Mouse (Mus musculus): Measurements from ENCODE around the gene Pcnx. TPM values are rescaled to one million over a fixed set of nuclear protein-coding genes. Genes with fewer than 3 reads are reported as not detected.

Pcnx gene
- total RNA-seq (2014; rRNA removed) = 37.6 and 42.4 TPM in 2 replicates
- polyA plus RNA-seq (2015; fragmentation: Nextera tagmentation; extraction: Ambion mirVana) = 4.7 and 7.8 TPM in 2 replicates

GRCm38 (mm10) chr12:81859351-81860307 lies at the start of gene Pcnx:
TSS of gene Pcnx (plus strand) at chr12:81860023.
- H3K36me3 ChIP-seq (ENCODE audit: insufficient read depth, low read length) = no peaks in the 10 kb centered on the region
- H3K9me3 ChIP-seq (ENCODE audit: low read length) = no peaks in the 10 kb centered on the region
- TF ChIP-seq CTCF (IDR thresholded peaks at IDR 0.05; ENCODE audit: low read depth) = peak; percentile 65
- peak within 1 kb of the TSS; percentile 93 for H3K27ac ChIP-seq
- H3K4me1 ChIP-seq (ENCODE audit: insufficient read depth, low read length) = peaks cover 20% of the 10 kb centered on the region
- 3% methylated on average over 42 of the region's 83 CpGs for WGBS
- peak within 1 kb of the TSS; percentile 71 for H3K4me2 ChIP-seq (ENCODE audit: low read depth, low read length)
- DNase-seq (ENCODE audit: low spot score) (peak; percentile 94), ATAC-seq (peak; percentile 87)
- peak within 1 kb of the TSS; percentile 99 for H3K4me3 ChIP-seq (ENCODE audit: low read length)
- peak within 1 kb of the TSS; percentile 95 for H3K9ac ChIP-seq (replicated peaks; ENCODE audit: low read length)
- no peaks in the 10 kb centered on the region for H3K27me3 ChIP-seq (ENCODE audit: insufficient read depth, low read length)

- no peak for DNase-seq (ENCODE audit: low spot score)
- no peak for ATAC-seq
Observed at GRCm38 (mm10) chr12:81810417-81810816, 49.4 kb upstream of the Pcnx start.

DNA sequence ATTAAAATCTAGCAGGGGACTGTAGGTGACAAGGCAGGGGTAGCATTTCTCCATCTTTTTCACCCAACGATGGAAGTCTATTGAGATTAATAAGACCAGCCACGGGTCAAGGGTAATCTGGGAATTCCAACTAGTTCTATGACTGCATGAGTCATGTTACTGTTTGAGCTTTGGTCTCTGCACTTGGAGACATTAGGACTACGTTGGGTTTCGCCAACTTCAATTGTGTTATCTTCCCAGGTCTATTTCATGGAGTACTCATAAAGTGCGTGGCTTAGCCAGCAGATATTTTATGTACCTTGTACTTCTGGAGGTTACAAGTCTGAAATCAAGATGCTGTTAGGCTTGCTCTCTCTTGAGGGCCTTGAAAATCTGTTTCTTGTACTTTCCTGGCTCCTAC lies 45.1 kb upstream of the Pcnx start:
- no peak for ATAC-seq
- Histone ChIP-seq H3K9ac (replicated peaks; ENCODE audit: low read length) (no peak overlapping the region), H3K27me3 (ENCODE audit: insufficient read depth, low read length) (no peaks in the 10 kb centered on the region), H3K9me3 (ENCODE audit: low read length) (no peaks in the 10 kb centered on the region), H3K4me3 (ENCODE audit: low read length) (no peak overlapping the region), H3K36me3 (ENCODE audit: insufficient read depth, low read length) (no peaks in the 10 kb centered on the region), H3K27ac (no peak overlapping the region), H3K4me2 (ENCODE audit: low read depth, low read length) (no peak overlapping the region), H3K4me1 (ENCODE audit: insufficient read depth, low read length) (no peaks in the 10 kb centered on the region)
- no peak for DNase-seq (ENCODE audit: low spot score)
- 92% methylated on average over 5 of the region's 5 CpGs for WGBS
- TF ChIP-seq CTCF (IDR thresholded peaks at IDR 0.05; ENCODE audit: low read depth) = no peak

More at GRCm38 (mm10) chr12:81810417-81810816, 49.4 kb upstream of the Pcnx start:
- Histone ChIP-seq H3K36me3 (ENCODE audit: insufficient read depth, low read length) (no peaks in the 10 kb centered on the region), H3K27me3 (ENCODE audit: insufficient read depth, low read length) (no peaks in the 10 kb centered on the region), H3K9me3 (ENCODE audit: low read length) (no peaks in the 10 kb centered on the region), H3K4me1 (ENCODE audit: insufficient read depth, low read length) (0 out of 2 replicates have a peak, but pooled peaks cover 8% of the 10 kb centered on the region), H3K27ac (no peak overlapping the region), H3K9ac (replicated peaks; ENCODE audit: low read length) (no peak overlapping the region), H3K4me3 (ENCODE audit: low read length) (no peak overlapping the region), H3K4me2 (ENCODE audit: low read depth, low read length) (no peak overlapping the region)
- TF ChIP-seq CTCF (IDR thresholded peaks at IDR 0.05; ENCODE audit: low read depth) = no peak
- 29% methylated on average over 8 of the region's 8 CpGs for WGBS

- H3K36me3 ChIP-seq (ENCODE audit: insufficient read depth, low read length) = no peaks in the 10 kb centered on the region
- H3K4me3 ChIP-seq (ENCODE audit: low read length) = 0 out of 2 replicates have a peak overlapping the region, but pooled peaks have one; percentile 15
- H3K9ac ChIP-seq (replicated peaks; ENCODE audit: low read length) = no peak overlapping the region
- ATAC-seq (peak; percentile 72), DNase-seq (ENCODE audit: low spot score) (peak; percentile 56)
- peak overlapping the region; percentile 21; the same call in 1 of the 2 replicates for H3K27ac ChIP-seq
- 11% methylated on average over 10 of the region's 10 CpGs for WGBS
- no peaks in the 10 kb centered on the region for H3K27me3 ChIP-seq (ENCODE audit: insufficient read depth, low read length)
- H3K9me3 ChIP-seq (ENCODE audit: low read length) = no peaks in the 10 kb centered on the region
- no peak for TF ChIP-seq CTCF (IDR thresholded peaks at IDR 0.05; ENCODE audit: low read depth)
- H3K4me1 ChIP-seq (ENCODE audit: insufficient read depth, low read length) = no peaks in the 10 kb centered on the region
- peak overlapping the region; percentile 54 for H3K4me2 ChIP-seq (ENCODE audit: low read depth, low read length)
Observed at GRCm38 (mm10) chr12:81816330-81817125, 43.3 kb upstream of the Pcnx start.

- TF ChIP-seq CTCF (IDR thresholded peaks at IDR 0.05; ENCODE audit: low read depth) = no peak
- peak; percentile 76; the same call in 1 of the 2 replicates for ATAC-seq
- peak overlapping the region; percentile 54 for H3K4me2 ChIP-seq (ENCODE audit: low read depth, low read length)
- H3K27ac ChIP-seq = 0 out of 2 replicates have a peak overlapping the region, but pooled peaks have one; percentile 21
- H3K9ac ChIP-seq (replicated peaks; ENCODE audit: low read length) = no peak overlapping the region
- no peaks in the 10 kb centered on the region for H3K27me3 ChIP-seq (ENCODE audit: insufficient read depth, low read length)
- WGBS = 38% methylated on average over 6 of the region's 6 CpGs
- no peaks in the 10 kb centered on the region for H3K4me1 ChIP-seq (ENCODE audit: insufficient read depth, low read length)
- H3K9me3 ChIP-seq (ENCODE audit: low read length) = no peaks in the 10 kb centered on the region
- no peaks in the 10 kb centered on the region for H3K36me3 ChIP-seq (ENCODE audit: insufficient read depth, low read length)
- peak; percentile 54 for DNase-seq (ENCODE audit: low spot score)
- 0 out of 2 replicates have a peak overlapping the region, but pooled peaks have one; percentile 15 for H3K4me3 ChIP-seq (ENCODE audit: low read length)
Observed at GRCm38 (mm10) chr12:81817126-81817505, 42.7 kb upstream of the Pcnx start.

GRCm38 (mm10) chr12:81820700-81821099 lies 39.1 kb upstream of the Pcnx start:
- H3K9ac ChIP-seq (replicated peaks; ENCODE audit: low read length) = no peak overlapping the region
- no peak for DNase-seq (ENCODE audit: low spot score)
- H3K4me2 ChIP-seq (ENCODE audit: low read depth, low read length) = no peak overlapping the region
- no peak overlapping the region for H3K4me3 ChIP-seq (ENCODE audit: low read length)
- no peaks in the 10 kb centered on the region for H3K4me1 ChIP-seq (ENCODE audit: insufficient read depth, low read length)
- no peaks in the 10 kb centered on the region for H3K27me3 ChIP-seq (ENCODE audit: insufficient read depth, low read length)
- 82% methylated on average over 4 of the region's 4 CpGs for WGBS
- H3K36me3 ChIP-seq (ENCODE audit: insufficient read depth, low read length) = no peaks in the 10 kb centered on the region
- no peak for TF ChIP-seq CTCF (IDR thresholded peaks at IDR 0.05; ENCODE audit: low read depth)
- no peaks in the 10 kb centered on the region for H3K9me3 ChIP-seq (ENCODE audit: low read length)
- H3K27ac ChIP-seq = no peak overlapping the region
- ATAC-seq = no peak

Measured in hindbrain, postnatal 0 days (tissue).